Mouse (Mus musculus) embryonic facial prominence, embryonic 13.5 days (tissue): ENCODE results near the gene Apbb2. TPM values are rescaled to one million over a fixed set of nuclear protein-coding genes. Genes with fewer than 3 reads are reported as not detected.

Experiments used
- ATAC-seq: fragments of 200-750 bp; cut with Nextera tagmentation; 2 replicates; pipeline ENCODE4 v1.8.0; 2017; ENCODE audit warnings: low read depth; ENCODE audit not compliant: insufficient number of reproducible peaks, insufficient read depth, low FRiP score, low TSS enrichment
- H3K27ac ChIP-seq: fragments of 300-500 bp; sonication (generic); 2 replicates; pipeline ENCODE4 v1.5.1; 2015; ENCODE audit warnings: moderate library complexity, mild to moderate bottlenecking, inconsistent platforms
- H3K27me3 ChIP-seq: fragments of 300-500 bp; sonication (generic); 2 replicates; pipeline ENCODE4 v1.6.1; 2015; ENCODE audit warnings: mild to moderate bottlenecking, inconsistent platforms
- H3K36me3 ChIP-seq: fragments of 300-500 bp; sonication (generic); 2 replicates; pipeline ENCODE4 v1.6.1; 2015; ENCODE audit warnings: mild to moderate bottlenecking, inconsistent platforms
- H3K4me1 ChIP-seq: fragments of 300-500 bp; sonication (generic); 2 replicates; pipeline ENCODE4 v1.6.1; 2015; ENCODE audit warnings: inconsistent platforms
- H3K4me2 ChIP-seq: fragments of 300-500 bp; sonication (generic); 2 replicates; pipeline ENCODE4 v1.6.1; 2015; ENCODE audit warnings: moderate library complexity, mild to moderate bottlenecking, inconsistent platforms
- H3K4me3 ChIP-seq: fragments of 300-500 bp; sonication (generic); 2 replicates; pipeline ENCODE4 v1.5.1; 2015; ENCODE audit warnings: mild to moderate bottlenecking, inconsistent platforms
- H3K9ac ChIP-seq: fragments of 300-500 bp; sonication (generic); 2 replicates; pipeline ENCODE4 v1.6.1; 2015; ENCODE audit warnings: mild to moderate bottlenecking, inconsistent platforms
- H3K9me3 ChIP-seq: fragments of 300-500 bp; sonication (generic); 2 replicates; pipeline ENCODE4 v1.6.1; 2016; ENCODE audit warnings: inconsistent platforms
- WGBS: fragments of 180-500 bp; shearing (Covaris S2); methylation state at CpG from one replicate; pipeline ENCODE4 v1.1.7; 2015; ENCODE audit warnings: mixed read lengths; 5-methylcytosine and 5-hydroxymethylcytosine counted together
- polyA plus RNA-seq: library from polyadenylated mRNA; unstranded; fragments of >200 nt; fragmentation: Nextera tagmentation; extraction: Ambion mirVana; gene quantifications from 2 replicates; pipeline ENCODE4 v1.2.1, GENCODE M21; 2015

Gene Apbb2
- polyA plus RNA-seq, 1 experiment from 2014 or later, result 74.1 TPM

GRCm38 (mm10) chr5:66348421-66348820 is 270.2 kb downstream of the Apbb2 start:
- H3K27me3 ChIP-seq, result no peaks in the 10 kb centered on the region
- 74% methylated on average over 6 of the region's 6 CpGs for WGBS
- H3K27ac ChIP-seq, result no peak overlapping the region
- H3K9me3 ChIP-seq, result no peaks in the 10 kb centered on the region
- H3K4me2 ChIP-seq, result no peak overlapping the region
- ATAC-seq, result no peak
- H3K4me3 ChIP-seq, result no peak overlapping the region
- H3K36me3 ChIP-seq, result peaks cover 13% of the 10 kb centered on the region
- H3K9ac ChIP-seq, result no peak overlapping the region
- H3K4me1 ChIP-seq, result peaks cover 7% of the 10 kb centered on the region

- ATAC-seq, result no peak
- no peak overlapping the region for H3K9ac ChIP-seq
- peaks cover 7% of the 10 kb centered on the region for H3K4me1 ChIP-seq
- no peak overlapping the region for H3K27ac ChIP-seq
- H3K27me3 ChIP-seq, result no peaks in the 10 kb centered on the region
- peaks cover 8% of the 10 kb centered on the region for H3K36me3 ChIP-seq
- no peak overlapping the region for H3K4me3 ChIP-seq
- no peaks in the 10 kb centered on the region for H3K9me3 ChIP-seq
- H3K4me2 ChIP-seq, result no peak overlapping the region
- 86% methylated on average over 6 of the region's 6 CpGs for WGBS
Observed at GRCm38 (mm10) chr5:66346756-66347155, 271.8 kb downstream of the Apbb2 start.

GRCm38 (mm10) chr5:66345140-66345539 is 273.4 kb downstream of the Apbb2 start:
- Histone ChIP-seq H3K4me3 (no peak overlapping the region), H3K4me2 (no peak overlapping the region), H3K4me1 (peaks cover 19% of the 10 kb centered on the region), H3K27ac (no peak overlapping the region), H3K36me3 (peaks cover 8% of the 10 kb centered on the region), H3K27me3 (no peaks in the 10 kb centered on the region), H3K9me3 (no peaks in the 10 kb centered on the region), H3K9ac (no peak overlapping the region)
- WGBS, result 46% methylated on average over 3 of the region's 3 CpGs
- ATAC-seq, result no peak

GRCm38 (mm10) chr5:66344182-66344581 is 274.4 kb downstream of the Apbb2 start:
- Histone ChIP-seq H3K9me3 (no peaks in the 10 kb centered on the region), H3K27me3 (no peaks in the 10 kb centered on the region), H3K9ac (no peak overlapping the region), H3K27ac (no peak overlapping the region), H3K4me3 (no peak overlapping the region), H3K4me1 (peaks cover 19% of the 10 kb centered on the region), H3K4me2 (no peak overlapping the region), H3K36me3 (no peaks in the 10 kb centered on the region)
- no peak for ATAC-seq
- WGBS, result 74% methylated on average over 2 of the region's 2 CpGs

GRCm38 (mm10) chr5:66342285-66342684 is 276.3 kb downstream of the Apbb2 start:
- Histone ChIP-seq H3K9ac (no peak overlapping the region), H3K4me2 (no peak overlapping the region), H3K27ac (no peak overlapping the region), H3K36me3 (no peaks in the 10 kb centered on the region), H3K9me3 (no peaks in the 10 kb centered on the region), H3K27me3 (peaks cover 11% of the 10 kb centered on the region), H3K4me1 (peaks cover 27% of the 10 kb centered on the region), H3K4me3 (no peak overlapping the region)
- 73% methylated on average over 9 of the region's 9 CpGs for WGBS
- no peak for ATAC-seq

GRCm38 (mm10) chr5:66341848-66342247 is 276.7 kb downstream of the Apbb2 start:
- Histone ChIP-seq H3K27me3 (peaks cover 14% of the 10 kb centered on the region), H3K27ac (no peak overlapping the region), H3K36me3 (no peaks in the 10 kb centered on the region), H3K4me3 (no peak overlapping the region), H3K4me2 (no peak overlapping the region), H3K9me3 (no peaks in the 10 kb centered on the region), H3K4me1 (peaks cover 31% of the 10 kb centered on the region), H3K9ac (no peak overlapping the region)
- ATAC-seq, result no peak
- 53% methylated on average over 10 of the region's 10 CpGs for WGBS

- Histone ChIP-seq H3K4me2 (no peak overlapping the region), H3K4me3 (no peak overlapping the region), H3K36me3 (no peaks in the 10 kb centered on the region), H3K27me3 (peaks cover 14% of the 10 kb centered on the region), H3K9me3 (no peaks in the 10 kb centered on the region), H3K9ac (no peak overlapping the region), H3K27ac (no peak overlapping the region), H3K4me1 (peaks cover 31% of the 10 kb centered on the region)
- WGBS, result 51% methylated on average over 17 of the region's 17 CpGs
- ATAC-seq, result no peak
Observed at GRCm38 (mm10) chr5:66340356-66341102, 278.1 kb downstream of the Apbb2 start.

- no peaks in the 10 kb centered on the region for H3K36me3 ChIP-seq
- H3K4me2 ChIP-seq, result no peak overlapping the region
- no peak overlapping the region for H3K4me3 ChIP-seq
- peaks cover 14% of the 10 kb centered on the region for H3K27me3 ChIP-seq
- no peak overlapping the region for H3K9ac ChIP-seq
- peaks cover 28% of the 10 kb centered on the region for H3K4me1 ChIP-seq
- no peaks in the 10 kb centered on the region for H3K9me3 ChIP-seq
- 36% methylated on average over 7 of the region's 7 CpGs for WGBS
- H3K27ac ChIP-seq, result no peak overlapping the region
- no peak for ATAC-seq
Observed at GRCm38 (mm10) chr5:66338583-66338982, 280.0 kb downstream of the Apbb2 start.

GRCm38 (mm10) chr5:66337969-66338345 is 280.6 kb downstream of the Apbb2 start:
- peak overlapping the region; percentile 90 for H3K4me2 ChIP-seq
- no peaks in the 10 kb centered on the region for H3K9me3 ChIP-seq
- WGBS, result 42% methylated on average over 6 of the region's 6 CpGs
- peaks cover 14% of the 10 kb centered on the region for H3K27me3 ChIP-seq
- H3K4me1 ChIP-seq, result peaks cover 28% of the 10 kb centered on the region
- H3K4me3 ChIP-seq, result peak overlapping the region; percentile 48
- no peaks in the 10 kb centered on the region for H3K36me3 ChIP-seq
- peak; percentile 33; the same call in 1 of the 2 replicates for ATAC-seq
- no peak overlapping the region for H3K27ac ChIP-seq
- no peak overlapping the region for H3K9ac ChIP-seq

- peaks cover 28% of the 10 kb centered on the region for H3K4me1 ChIP-seq
- H3K4me3 ChIP-seq, result peak overlapping the region; percentile 48
- ATAC-seq, result peak; percentile 74
- H3K9ac ChIP-seq, result peak overlapping the region; percentile 69
- H3K9me3 ChIP-seq, result no peaks in the 10 kb centered on the region
- peak overlapping the region; percentile 90 for H3K4me2 ChIP-seq
- peaks cover 14% of the 10 kb centered on the region for H3K27me3 ChIP-seq
- H3K36me3 ChIP-seq, result no peaks in the 10 kb centered on the region
- WGBS, result 2% methylated on average over 38 of the region's 38 CpGs
- H3K27ac ChIP-seq, result no peak overlapping the region
Observed at GRCm38 (mm10) chr5:66337025-66337968, 281.3 kb downstream of the Apbb2 start.

GRCm38 (mm10) chr5:66330806-66331205 is 287.8 kb downstream of the Apbb2 start:
- Histone ChIP-seq H3K9me3 (no peaks in the 10 kb centered on the region), H3K9ac (no peak overlapping the region), H3K4me2 (no peak overlapping the region), H3K27ac (no peak overlapping the region), H3K27me3 (no peaks in the 10 kb centered on the region), H3K4me3 (no peak overlapping the region), H3K4me1 (peaks cover 10% of the 10 kb centered on the region; the same call in 1 of the 2 replicates), H3K36me3 (no peaks in the 10 kb centered on the region)
- 90% methylated on average over 6 of the region's 6 CpGs for WGBS
- ATAC-seq, result no peak
